Mouse (Mus musculus) brain, embryonic 14.5 days (tissue): ENCODE results near the gene Cfap58. TPM values are rescaled to one million over a fixed set of nuclear protein-coding genes. Genes with fewer than 3 reads are reported as not detected.

Source experiments
- DNase-seq: peaks from one replicate; pipeline ENCODE4 v3.0.0-alpha.2; 2011; ENCODE audit warnings: low read depth
- CTCF ChIP-seq: fragments of 200-500 bp; IDR thresholded peaks from 2 replicates; pipeline ENCODE4 v1.5.1; 2012; ENCODE audit warnings: inconsistent platforms, mild to moderate bottlenecking, moderate library complexity, borderline replicate concordance; ENCODE audit not compliant: insufficient read depth, insufficient read length; ENCODE audit errors: extremely low read depth
- POLR2A ChIP-seq: fragments of 200-500 bp; IDR thresholded peaks from 2 replicates; pipeline ENCODE4 v1.6.1; 2012; ENCODE audit warnings: mild to moderate bottlenecking, inconsistent platforms, borderline replicate concordance; ENCODE audit not compliant: poor library complexity, insufficient read depth, insufficient read length, severe bottlenecking; ENCODE audit errors: extremely low read depth
- polyA plus RNA-seq: library from polyadenylated mRNA; depleted of rRNA; stranded (reverse); fragments of >200 nt; gene quantifications from 2 replicates; pipeline ENCODE4 v1.2.3, GENCODE M21; 2012; rRNA removed

Cfap58 gene
- 0.15 and 0.62 TPM in 2 replicates for polyA plus RNA-seq

- DNase-seq = peak; percentile 92
- TF ChIP-seq POLR2A (no peak), CTCF (peak; percentile 35; the same call in 1 of the 2 replicates)
These were observed at the start of gene Cfap58 for GRCm38 (mm10) chr19:47937443-47938406. Gene Cfap58 (plus strand): TSS chr19:47937675.

DNA sequence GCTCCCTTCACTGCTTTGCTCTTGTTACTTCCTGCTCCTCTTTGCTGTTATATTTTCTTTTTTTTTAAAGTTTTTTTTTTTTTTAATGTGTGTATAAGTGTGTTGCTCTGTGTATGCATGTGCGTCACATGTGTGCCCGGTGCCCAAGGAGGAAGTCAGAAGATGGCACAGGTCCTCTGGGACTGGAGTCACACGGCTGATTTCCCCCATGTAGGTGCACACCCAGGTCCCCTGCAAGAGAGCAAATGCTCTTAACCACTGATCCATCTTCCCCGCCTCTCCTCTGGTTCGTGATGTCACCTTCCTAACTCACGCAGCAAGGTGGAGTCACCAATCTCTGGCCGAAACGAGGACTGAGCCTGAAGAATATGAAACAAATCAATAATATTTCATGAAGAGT, 49.4 kb upstream of the Cfap58 start:
- TF ChIP-seq POLR2A = no peak
- TF ChIP-seq CTCF = no peak
- DNase-seq = no peak

DNA sequence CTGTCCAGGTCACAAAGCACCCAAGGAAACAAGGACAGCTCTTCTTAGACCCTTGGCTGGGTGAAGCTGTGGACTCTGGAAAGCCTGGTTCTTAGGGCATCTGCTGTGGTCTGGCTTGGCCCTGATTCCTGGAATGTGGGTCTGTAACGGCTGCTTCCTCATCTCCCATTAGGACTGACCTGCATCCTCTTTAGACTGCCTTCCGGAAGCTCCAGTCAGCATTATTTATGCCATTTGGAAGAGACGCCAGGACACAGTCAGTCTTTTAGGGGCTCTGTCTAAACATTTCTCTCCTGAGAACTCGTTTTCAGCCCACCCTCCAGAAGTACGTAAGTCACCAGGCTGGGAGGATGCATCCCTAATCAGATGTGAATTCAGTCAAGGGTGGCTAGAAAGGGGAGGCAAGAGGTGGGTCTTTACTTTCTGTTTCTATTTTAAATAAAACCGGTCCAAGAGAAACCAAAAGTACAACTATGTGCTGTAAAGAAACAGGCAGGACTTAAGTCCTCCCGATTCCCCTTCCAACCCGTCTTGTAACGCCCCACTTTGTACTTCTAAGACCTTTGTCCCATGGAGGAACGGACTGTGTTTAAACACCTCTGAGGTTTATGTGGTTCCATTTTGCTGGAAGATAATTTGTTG, 46.9 kb upstream of the Cfap58 start:
- DNase-seq = no peak
- TF ChIP-seq POLR2A (no peak), CTCF (no peak)

GRCm38 (mm10) chr19:47891562-47892312, 45.7 kb upstream of the Cfap58 start:
- no peak for DNase-seq
- TF ChIP-seq CTCF (no peak), POLR2A (no peak)

DNA sequence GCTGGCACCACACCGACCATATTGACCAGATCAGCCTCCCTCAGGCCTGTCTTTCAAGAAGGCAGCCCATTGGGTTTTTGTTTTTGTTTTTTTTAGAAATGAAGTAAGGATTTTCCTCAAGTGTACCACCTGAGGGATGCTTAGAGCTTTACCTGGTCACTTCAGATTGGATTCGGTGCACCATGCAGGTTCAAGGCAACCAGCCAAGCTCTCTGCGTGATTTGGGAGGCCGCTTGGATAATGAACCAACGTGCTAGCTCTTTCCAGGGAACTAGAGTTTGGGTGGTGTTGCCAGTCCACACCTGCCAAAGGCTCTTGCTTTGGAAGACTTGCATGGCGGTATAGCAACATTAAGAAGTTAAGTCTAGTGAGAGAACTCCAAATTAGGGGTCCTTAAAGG, 44.4 kb upstream of the Cfap58 start:
- TF ChIP-seq CTCF (no peak), POLR2A (no peak)
- no peak for DNase-seq

GRCm38 (mm10) chr19:47898472-47899079, 38.9 kb upstream of the Cfap58 start:
- no peak for DNase-seq

GRCm38 (mm10) chr19:47900012-47900411, 37.5 kb upstream of the Cfap58 start:
- TF ChIP-seq POLR2A (no peak), CTCF (no peak)
- DNase-seq = no peak

More at GRCm38 (mm10) chr19:47898472-47899079, 38.9 kb upstream of the Cfap58 start:
- TF ChIP-seq CTCF = no peak
- no peak for TF ChIP-seq POLR2A

DNA sequence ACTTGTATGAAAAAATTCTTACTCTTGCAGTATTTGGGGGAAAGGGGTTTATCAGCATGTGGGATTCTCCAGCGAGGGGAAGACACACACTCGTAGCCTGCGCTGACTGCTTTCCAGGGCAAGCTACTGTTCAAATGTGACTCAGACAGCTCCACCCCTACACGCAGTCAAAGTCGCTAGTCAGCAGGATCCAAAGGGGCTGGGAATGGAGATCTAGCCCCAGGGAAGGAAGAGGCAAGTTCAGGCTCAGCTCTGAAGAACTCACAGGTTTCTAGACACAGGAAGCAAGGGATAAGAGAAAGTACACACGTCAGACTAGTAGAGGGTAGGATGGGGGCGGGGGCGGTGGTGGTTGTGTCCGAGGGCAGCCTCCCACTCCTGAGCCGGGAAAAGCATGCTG, 36.9 kb upstream of the Cfap58 start:
- TF ChIP-seq POLR2A (no peak), CTCF (no peak)
- no peak for DNase-seq

- no peak for TF ChIP-seq POLR2A
- TF ChIP-seq CTCF = no peak
- no peak for DNase-seq
These were observed 34.9 kb upstream of the Cfap58 start for GRCm38 (mm10) chr19:47902316-47903201.

- peak; percentile 53 for DNase-seq
- TF ChIP-seq CTCF = no peak
- no peak for TF ChIP-seq POLR2A
These were observed 33.8 kb upstream of the Cfap58 start for GRCm38 (mm10) chr19:47903679-47904078.
